In genomic region chr5:140508686-140509085, GRCm38 (mm10) we compare ENCODE assay signal across 9 mouse cellular contexts. TPM values are rescaled to one million over a fixed set of nuclear protein-coding genes. Genes with fewer than 3 reads are reported as not detected.
DNase-seq lines count a peak whose midpoint lies in the region; ATAC-seq and TF ChIP-seq lines count a peak whose summit lies in the region.
"Had no signal": no experiment of that assay in that cellular context is flagged by ENCODE, and none has a peak within 500 bp of the region (broad histone marks: within the 10 kb centered on the region; RNA-seq: fewer than 3 reads in every experiment).

No protein-coding gene starts in this region.

- peak overlapping the region; percentile 6; the same call in 1 of the 2 replicates for H3K4me2 ChIP-seq in heart, embryonic 13.5 days
- peak overlapping the region; percentile 36 for H3K4me2 ChIP-seq in liver, embryonic 16.5 days (ENCODE audit: low read depth, low read length)
- 0 out of 2 replicates have a peak overlapping the region, but pooled peaks have one; percentile 19 for H3K4me2 ChIP-seq in stomach, postnatal 0 days (replicated peaks; ENCODE audit: low read depth)

- no peak for TF ChIP-seq EP300 in stomach, postnatal 0 days (optimal IDR thresholded peaks at IDR 0.05)

- peaks cover 53% of the 10 kb centered on the region for H3K4me1 ChIP-seq in heart, embryonic 13.5 days
- peaks cover 38% of the 10 kb centered on the region for H3K4me1 ChIP-seq in liver, embryonic 16.5 days (ENCODE audit: control insufficient read depth, low read depth, low read length)
- peaks cover 6% of the 10 kb centered on the region; the same call in 1 of the 2 replicates for H3K4me1 ChIP-seq in stomach, postnatal 0 days (replicated peaks; ENCODE audit: control insufficient read depth, insufficient read depth)

- H3K27me3 ChIP-seq in heart, embryonic 13.5 days (replicated peaks): no peaks in the 10 kb centered on the region
- H3K27me3 ChIP-seq in liver, embryonic 16.5 days (ENCODE audit: control insufficient read depth, insufficient read depth, low read depth, low read length): no peaks in the 10 kb centered on the region
- H3K27me3 ChIP-seq in stomach, postnatal 0 days (ENCODE audit: control insufficient read depth, insufficient read depth, low read length): no peaks in the 10 kb centered on the region

- H3K9me3 ChIP-seq in heart, embryonic 13.5 days: no peaks in the 10 kb centered on the region
- H3K9me3 ChIP-seq in liver, embryonic 16.5 days (replicated peaks; ENCODE audit: control insufficient read depth, low read length): no peaks in the 10 kb centered on the region
- H3K9me3 ChIP-seq in stomach, postnatal 0 days (ENCODE audit: control insufficient read depth, low read length): no peaks in the 10 kb centered on the region

- H3K9ac ChIP-seq in heart, embryonic 13.5 days: 0 out of 2 replicates have a peak overlapping the region, but pooled peaks have one; percentile 41
- H3K9ac ChIP-seq in liver, embryonic 16.5 days (ENCODE audit: low read depth, low read length): peak overlapping the region; percentile 17; the same call in 1 of the 2 replicates
- no peak overlapping the region for H3K9ac ChIP-seq in stomach, postnatal 0 days (ENCODE audit: low read length)

- DNase-seq in adrenal gland, adult 8-10 months: peak; percentile 14
- DNase-seq in adrenal gland, postnatal 25 days: no peak
- DNase-seq in 416B (ENCODE audit: low read depth): peak; percentile 90
- no peak for DNase-seq in stomach, postnatal 0 days (ENCODE audit: low spot score)
- DNase-seq in right cerebral cortex, postnatal 14 days: no peak
- DNase-seq in frontal cortex, postnatal 25 days (ENCODE audit: low spot score in 2 of 2): no peak

- H3K36me3 ChIP-seq in heart, embryonic 13.5 days: no peaks in the 10 kb centered on the region
- no peaks in the 10 kb centered on the region for H3K36me3 ChIP-seq in liver, embryonic 16.5 days (ENCODE audit: control insufficient read depth, insufficient read depth)
- no peaks in the 10 kb centered on the region for H3K36me3 ChIP-seq in stomach, postnatal 0 days (ENCODE audit: control insufficient read depth, insufficient read depth, low read length)

- ATAC-seq in heart, embryonic 13.5 days (ENCODE audit: extremely low read depth, insufficient number of reproducible peaks, low FRiP score, low TSS enrichment): no peak
- no peak for ATAC-seq in liver, embryonic 16.5 days (ENCODE audit: low read depth)
- ATAC-seq in stomach, postnatal 0 days (ENCODE audit: low FRiP score, low TSS enrichment): no peak

- TF ChIP-seq CTCF in stomach, postnatal 0 days (IDR thresholded peaks at IDR 0.05; ENCODE audit: low read depth): no peak

- H3K27ac ChIP-seq in heart, embryonic 13.5 days (replicated peaks): peak overlapping the region; percentile 33; the same call in 1 of the 2 replicates
- H3K27ac ChIP-seq in liver, embryonic 16.5 days (ENCODE audit: low read length): peak overlapping the region; percentile 52
- H3K27ac ChIP-seq in stomach, postnatal 0 days (replicated peaks): peak overlapping the region; percentile 36

- no peak overlapping the region for H3K4me3 ChIP-seq in heart, embryonic 13.5 days
- no peak overlapping the region; the same call in 1 of the 2 replicates for H3K4me3 ChIP-seq in liver, embryonic 16.5 days (ENCODE audit: low read depth, low read length)
- no peak overlapping the region for H3K4me3 ChIP-seq in stomach, postnatal 0 days (ENCODE audit: low read depth, low read length)

- WGBS in heart, embryonic 13.5 days: 46% methylated on average over 8 of the region's 8 CpGs
- WGBS in liver, embryonic 16.5 days (ENCODE audit: insufficient replicate concordance): 11% methylated on average over 8 of the region's 8 CpGs
- WGBS in stomach, postnatal 0 days: 30% methylated on average over 8 of the region's 8 CpGs

RNA-seq across cellular contexts. Expression of gene Chst12, which starts 3.3 kb away (rescaled TPM):
- total RNA-seq in adrenal gland, adult 8-10 months (2022): 10 to 100 TPM in 2 of 4 experiments, 1 to 10 TPM in 2; 8.7 to 15.1 (median 10.3) TPM
- total RNA-seq in adrenal gland, postnatal 25 days (2021): 9.5 and 11.3 TPM in 2 replicates
- polyA plus RNA-seq in heart, embryonic 13.5 days (2015; fragmentation: Nextera tagmentation; extraction: Ambion mirVana): 16.2 and 17.5 TPM in 2 replicates
- 8.6 and 8.7 TPM in 2 replicates for polyA plus RNA-seq in liver, embryonic 16.5 days (2015; fragmentation: Nextera tagmentation; extraction: Ambion mirVana)
- 12.8 and 15.8 TPM in 2 replicates for polyA plus RNA-seq in stomach, postnatal 0 days (2015; fragmentation: Nextera tagmentation; extraction: Ambion mirVana)

RNA-seq across cellular contexts. Expression of gene Grifin, which starts 56.2 kb away (rescaled TPM):
- total RNA-seq in adrenal gland, adult 8-10 months (2022): not detected
- total RNA-seq in adrenal gland, postnatal 25 days (2021): not detected in 2 replicates
- polyA plus RNA-seq in heart, embryonic 13.5 days (2015; fragmentation: Nextera tagmentation; extraction: Ambion mirVana): not detected in 2 replicates
- polyA plus RNA-seq in liver, embryonic 16.5 days (2015; fragmentation: Nextera tagmentation; extraction: Ambion mirVana): 0.59 and 1.2 TPM in 2 replicates
- polyA plus RNA-seq in stomach, postnatal 0 days (2015; fragmentation: Nextera tagmentation; extraction: Ambion mirVana): 0.17 TPM in 2 replicates
- polyA plus RNA-seq: C2C12 had no signal

Comparison
In these comparisons a context has a peak if more than half of its experiments do, and no peak if none do; other contexts are left out.
1. DNase-seq: peak in adrenal gland, adult 8-10 months (single experiment) and 416B (single experiment); none in adrenal gland, postnatal 25 days (single experiment), stomach, postnatal 0 days (single experiment), right cerebral cortex, postnatal 14 days (single experiment) and frontal cortex, postnatal 25 days (0 of 2).
2. Peak in every context shown above with its lines, with median percentiles within 50 percentile points of each other: H3K27ac ChIP-seq and H3K4me2 ChIP-seq.